Mouse (Mus musculus): ENCODE measurements around the gene Nol7.

GRCm38 (mm10) chr13:43370063-43370462 lies 28.1 kb upstream of the Nol7 start:
- TF ChIP-seq POLR2A (IDR thresholded peaks at IDR 0.05; ENCODE audit: low read depth, low read length) (no peak), CTCF (IDR thresholded peaks at IDR 0.05; ENCODE audit: extremely low read depth, insufficient read length, insufficient replicate concordance, low read depth, low read length) (no peak)
